Mouse (Mus musculus) adrenal gland, postnatal 4 days (tissue): Measurements from ENCODE around the gene Olfr459. TPM values are rescaled to one million over a fixed set of nuclear protein-coding genes. Genes with fewer than 3 reads are reported as not detected.

ENCODE experiments used
- DNase-seq, 2 experiments: peaks; one replicate each; pipeline ENCODE4 v3.0.0; 2021 to 2022; ENCODE audit warnings: low spot score in 2 of 2, mixed read lengths in 2 of 2
- long read RNA-seq, 2 experiments: library from polyadenylated mRNA; stranded (forward); transcript quantifications; one replicate each; pipeline ENCODE4 v2.0.0; 2021
- total RNA-seq, 2 experiments: library from RNA; stranded (reverse); gene quantifications; 2 replicates each; pipeline ENCODE4 v1.2.3; 2021

Olfr459 gene
- not detected for total RNA-seq
- long read RNA-seq, experiment 1, result 0 reads
- long read RNA-seq, experiment 2, result 0 reads

DNA sequence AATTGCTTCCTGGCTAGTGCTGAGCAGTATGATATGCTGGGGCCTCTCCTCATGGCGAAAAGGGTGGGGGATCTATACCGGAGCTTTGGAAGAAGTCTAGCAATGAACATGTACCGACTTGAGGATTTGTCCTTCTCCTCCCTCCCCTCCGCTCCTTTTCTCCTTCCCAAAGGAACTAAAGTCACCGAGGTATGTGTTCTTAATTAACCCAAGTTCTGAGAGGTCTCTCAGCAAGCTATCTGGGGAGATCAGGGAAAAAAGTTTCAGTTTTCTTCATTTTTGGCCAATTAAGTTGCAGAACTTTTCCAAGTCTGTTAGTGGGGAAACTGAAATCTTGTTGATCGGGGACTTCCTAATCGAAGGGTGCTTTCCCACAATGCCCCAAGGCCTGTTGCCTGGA is at the start of gene Olfr459:
Gene Olfr459, minus strand, starts transcription at position 101 of the 400 bp plus-strand sequence.
- DNase-seq, result no peak

- no peak for DNase-seq
Observed at GRCm38 (mm10) chr6:41824086-41824485, 49.1 kb upstream of the Olfr459 start.

GRCm38 (mm10) chr6:41786700-41787099 is 11.7 kb upstream of the Olfr459 start:
- DNase-seq, result no peak

GRCm38 (mm10) chr6:41775721-41776120 is 744 bp upstream of the Olfr459 start:
- no peak for DNase-seq

DNA sequence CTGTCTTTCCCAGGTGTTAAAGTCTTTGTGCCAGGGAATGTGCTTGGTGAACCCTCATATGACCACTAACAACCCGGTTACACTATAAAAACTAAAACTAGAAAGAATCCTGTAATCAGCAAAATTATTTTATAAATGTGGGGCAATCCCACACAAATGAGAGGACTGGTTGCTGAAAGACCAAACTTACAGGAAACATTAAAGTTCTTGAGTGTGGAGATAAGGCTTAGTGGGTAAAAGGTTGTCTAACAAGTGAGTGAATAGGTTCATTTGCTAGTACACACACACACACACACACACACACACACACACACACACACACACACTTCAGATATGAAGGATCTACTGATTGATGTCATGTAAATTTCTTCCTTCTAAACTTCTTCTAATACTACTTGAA is 5.1 kb downstream of the Olfr459 start:
- no peak for DNase-seq

DNA sequence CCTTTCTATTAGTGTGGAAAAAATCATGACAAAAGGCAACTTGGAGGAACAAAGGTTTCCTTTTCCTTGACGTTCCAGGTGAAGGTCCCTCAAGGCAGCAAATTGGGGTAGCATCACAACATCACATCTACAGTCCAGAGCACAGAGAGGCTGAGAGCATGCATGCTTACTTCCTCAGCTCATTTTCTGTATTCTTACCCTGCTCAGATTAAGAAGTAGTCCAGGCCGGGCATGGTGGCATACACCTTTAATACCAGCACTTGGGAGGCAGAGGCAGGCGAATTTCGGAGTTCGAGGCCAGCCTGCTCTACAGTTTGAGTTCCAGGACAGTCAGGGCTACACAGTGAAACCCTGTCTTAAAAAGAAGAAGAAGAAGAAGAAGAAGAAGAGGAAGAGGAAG is 10.7 kb downstream of the Olfr459 start:
- no peak for DNase-seq

GRCm38 (mm10) chr6:41762370-41762757 is 12.6 kb downstream of the Olfr459 start:
- DNase-seq, result no peak

DNA sequence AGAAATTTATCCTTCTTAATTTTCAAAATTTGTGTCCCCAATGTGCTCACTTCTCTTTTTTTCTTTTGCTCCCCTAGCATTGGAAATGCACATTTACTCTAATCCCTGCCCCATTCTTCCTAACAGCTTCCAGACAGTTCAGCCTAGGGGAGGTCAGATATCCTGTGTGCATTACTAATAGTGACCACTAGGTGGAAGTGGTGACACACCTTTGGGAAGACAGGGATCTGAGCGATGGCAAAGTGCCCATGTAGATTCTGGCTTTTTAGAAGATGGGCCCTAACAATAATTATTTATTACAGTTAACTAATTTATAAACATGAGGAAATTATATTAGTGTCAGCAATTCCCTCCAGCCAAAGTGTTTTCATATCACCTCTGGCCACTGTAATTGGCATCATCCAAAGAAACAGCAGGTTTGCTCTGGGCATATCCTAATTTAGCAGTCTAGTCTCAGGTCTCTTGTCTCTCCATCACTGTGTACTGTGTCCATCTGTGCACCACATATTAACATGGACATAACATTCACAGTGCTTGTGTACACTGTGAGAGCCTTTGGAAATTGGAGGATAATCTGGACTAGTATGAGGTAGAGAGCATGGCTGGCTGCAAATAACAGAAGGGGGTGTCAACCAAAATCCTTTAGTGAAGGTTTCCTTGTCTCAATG is 13.1 kb downstream of the Olfr459 start:
- DNase-seq, result peak in 1 of 2 experiments; percentile 9

DNA sequence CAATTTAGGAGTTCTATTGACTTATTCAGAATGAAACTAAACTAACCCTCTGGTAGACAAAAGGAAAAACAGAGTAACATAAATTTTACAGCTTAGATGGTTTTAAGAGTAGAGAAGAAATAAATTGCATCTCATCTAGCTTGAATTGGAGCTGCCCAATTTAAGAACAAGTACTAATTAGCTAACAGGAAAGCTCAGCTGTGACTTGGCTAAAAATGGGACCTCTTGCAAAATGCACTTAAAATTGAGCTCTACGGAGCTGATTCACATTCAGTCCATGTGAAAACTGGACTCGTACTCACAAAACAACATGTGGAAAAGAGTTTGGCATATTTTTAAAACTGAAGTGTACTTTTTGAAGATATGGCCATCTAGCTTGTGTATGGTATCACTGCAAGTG is 15.4 kb downstream of the Olfr459 start:
- DNase-seq, result no peak

DNA sequence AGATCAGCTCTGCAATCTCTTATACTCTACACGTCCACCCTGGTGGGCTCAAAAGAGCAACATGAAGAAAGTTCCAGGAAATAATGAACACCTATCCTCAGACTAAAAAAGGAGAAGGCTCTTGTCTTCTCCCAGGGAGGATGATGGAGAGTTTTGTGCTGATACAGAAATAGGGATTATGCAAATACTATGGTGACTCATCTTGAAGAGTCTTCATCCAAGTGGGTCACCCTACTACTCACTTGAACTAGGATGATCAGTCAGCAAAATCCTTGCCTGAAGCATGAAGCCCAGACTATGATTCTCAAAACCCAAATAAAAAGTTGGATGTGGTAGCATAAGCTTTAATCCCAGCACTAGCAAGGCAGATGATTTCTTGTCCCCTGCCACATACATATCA is 16.6 kb downstream of the Olfr459 start:
- DNase-seq, result no peak

- no peak for DNase-seq
Observed at GRCm38 (mm10) chr6:41757199-41757598, 17.8 kb downstream of the Olfr459 start.

DNA sequence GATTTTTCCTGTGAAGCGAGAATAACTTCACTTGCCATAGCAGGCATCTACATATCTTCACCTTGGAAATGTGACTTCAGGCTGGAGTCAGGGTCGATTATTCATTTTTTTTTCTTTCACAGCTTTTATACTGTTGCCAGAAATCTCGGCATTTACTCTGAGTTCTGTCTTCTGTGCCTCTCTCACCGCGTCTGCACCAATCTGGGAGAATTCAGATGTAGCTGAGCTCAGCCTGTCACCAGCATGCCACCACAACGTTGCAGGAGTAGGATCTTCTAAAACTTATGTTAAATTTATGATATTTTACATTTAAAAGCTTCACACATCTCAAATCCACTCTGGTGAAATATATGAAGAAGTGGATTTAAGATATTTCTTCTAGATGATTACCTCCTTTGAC is 20.4 kb downstream of the Olfr459 start:
- no peak for DNase-seq

- DNase-seq, result no peak
Observed at GRCm38 (mm10) chr6:41744664-41745392, 30.1 kb downstream of the Olfr459 start.

DNA sequence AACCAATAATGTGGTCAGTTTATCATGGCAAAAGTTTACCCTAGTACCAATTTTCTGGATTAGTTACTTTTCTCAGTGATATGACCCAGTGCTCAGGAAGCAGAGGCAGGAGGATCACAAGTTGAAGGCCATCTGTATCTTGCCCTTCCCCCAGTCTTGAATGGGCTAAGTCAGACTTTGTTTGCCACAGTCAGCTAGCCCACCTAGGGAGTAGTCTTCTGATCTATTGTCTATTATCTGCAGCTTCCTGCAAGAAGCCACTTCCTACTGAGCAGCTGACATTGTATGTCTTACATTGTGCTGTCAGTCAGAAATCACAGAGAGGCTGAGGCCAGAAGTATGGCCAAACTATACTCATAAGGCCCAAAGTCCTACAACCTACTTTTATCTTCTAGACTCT is 33.9 kb downstream of the Olfr459 start:
- no peak for DNase-seq

- DNase-seq, result no peak
Observed at GRCm38 (mm10) chr6:41734719-41735470, 40.1 kb downstream of the Olfr459 start.

- no peak for DNase-seq
Observed at GRCm38 (mm10) chr6:41727989-41728609, 46.9 kb downstream of the Olfr459 start.

GRCm38 (mm10) chr6:41721430-41721829 is 53.5 kb downstream of the Olfr459 start:
- DNase-seq, result no peak
